Mouse (Mus musculus) embryonic fibroblast, embryonic 13.5 days (primary cell): ENCODE measurements around the gene Elp5.

Experiments
- CTCF ChIP-seq: IDR thresholded peaks from 2 replicates; pipeline ENCODE4 v1.5.1; 2011; ENCODE audit warnings: mild to moderate bottlenecking, control low read depth, low read length, moderate library complexity, borderline replicate concordance; ENCODE audit not compliant: insufficient read depth
- POLR2A ChIP-seq: IDR thresholded peaks from 2 replicates; pipeline ENCODE4 v1.6.1; 2011; ENCODE audit warnings: low read depth, mild to moderate bottlenecking, control low read depth, low read length, moderate library complexity

DNA sequence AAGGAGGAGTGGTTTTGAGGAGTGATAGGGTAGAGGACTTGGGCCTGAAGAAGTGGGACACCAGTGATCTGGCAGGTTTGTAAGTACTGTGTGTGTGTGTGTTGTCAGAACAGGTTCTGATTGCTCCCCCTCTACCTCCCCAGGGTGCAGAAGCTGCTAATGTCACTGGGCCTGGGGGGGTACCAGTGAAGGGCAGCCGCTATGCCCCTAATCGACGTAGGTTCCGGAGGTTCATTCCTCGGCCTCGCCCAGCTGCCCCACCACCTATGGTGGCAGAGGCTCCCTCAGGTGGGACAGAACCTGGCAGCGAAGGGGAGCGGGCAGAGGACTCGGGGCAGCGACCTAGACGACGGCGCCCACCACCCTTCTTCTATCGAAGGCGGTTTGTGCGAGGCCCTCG lies 42.6 kb downstream of the Elp5 start:
- TF ChIP-seq CTCF (no peak), POLR2A (no peak)
